Mouse (Mus musculus) intestine, postnatal 0 days (tissue): ENCODE measurements around the gene Cep112. TPM values are rescaled to one million over a fixed set of nuclear protein-coding genes. Genes with fewer than 3 reads are reported as not detected.

Experiments
- ATAC-seq: fragments of 200-750 bp; cut with Nextera tagmentation; 2 replicates; pipeline ENCODE4 v1.8.0; 2017; ENCODE audit warnings: mild to moderate bottlenecking, moderate TSS enrichment, moderate library complexity
- H3K27ac ChIP-seq: fragments of 300-500 bp; sonication (generic); 2 replicates; pipeline ENCODE4 v1.5.1; 2014; ENCODE audit warnings: mild to moderate bottlenecking, low read depth, low read length, moderate library complexity
- H3K27me3 ChIP-seq: fragments of 300-500 bp; sonication (generic); replicated peaks from 2 replicates; pipeline ENCODE4 v1.6.1; 2014; ENCODE audit warnings: low read length, mixed read lengths; ENCODE audit not compliant: control insufficient read depth, insufficient read depth
- H3K36me3 ChIP-seq: fragments of 300-500 bp; sonication (generic); 2 replicates; pipeline ENCODE4 v1.6.1; 2014; ENCODE audit warnings: mild to moderate bottlenecking, moderate library complexity; ENCODE audit not compliant: control insufficient read depth, insufficient read depth
- H3K4me1 ChIP-seq: fragments of 300-500 bp; sonication (generic); replicated peaks from 2 replicates; pipeline ENCODE4 v1.6.1; 2014; ENCODE audit warnings: antibody characterized with exemption, low read length, mixed read lengths; ENCODE audit not compliant: control insufficient read depth, insufficient read depth
- H3K4me2 ChIP-seq: fragments of 300-500 bp; sonication (generic); replicated peaks from 2 replicates; pipeline ENCODE4 v1.6.1; 2014; ENCODE audit warnings: low read depth, mild to moderate bottlenecking, moderate library complexity
- H3K4me3 ChIP-seq: fragments of 300-500 bp; sonication (generic); 2 replicates; pipeline ENCODE4 v1.5.1; 2014; ENCODE audit warnings: low read depth, low read length
- H3K9ac ChIP-seq: fragments of 300-500 bp; sonication (generic); 2 replicates; pipeline ENCODE4 v1.6.1; 2014; ENCODE audit warnings: mild to moderate bottlenecking, low read depth, low read length
- H3K9me3 ChIP-seq: fragments of 300-500 bp; sonication (generic); 2 replicates; pipeline ENCODE4 v1.6.1; 2016; ENCODE audit warnings: mixed run types; ENCODE audit not compliant: control insufficient read depth
- CTCF ChIP-seq: sonication (generic); IDR thresholded peaks from 2 replicates; pipeline ENCODE4 v1.5.1; 2016; ENCODE audit warnings: low read depth, mild to moderate bottlenecking, control low read depth, antibody characterized with exemption, moderate library complexity
- WGBS: fragments of 180-500 bp; shearing (Covaris S2); extraction: QIAGEN DNeasy Blood & Tissue Kit; methylation state at CpG from one replicate; pipeline ENCODE4 v1.1.7; 2014; 5-methylcytosine and 5-hydroxymethylcytosine counted together
- polyA plus RNA-seq: library from polyadenylated mRNA; unstranded; fragments of >200 nt; fragmentation: Nextera tagmentation; extraction: Ambion mirVana; gene quantifications from 2 replicates; pipeline ENCODE4 v1.2.1, GENCODE M21; 2015

Cep112 gene
- polyA plus RNA-seq, result 3.8 and 3.9 TPM in 2 replicates

- H3K4me1 ChIP-seq, result no peaks in the 10 kb centered on the region
- H3K27me3 ChIP-seq, result no peaks in the 10 kb centered on the region
- peak within 1 kb of the TSS; percentile 61 for H3K9ac ChIP-seq
- H3K4me2 ChIP-seq, result peak within 1 kb of the TSS; percentile 81
- H3K27ac ChIP-seq, result no peak within 1 kb of the TSS
- no peaks in the 10 kb centered on the region for H3K36me3 ChIP-seq
- H3K4me3 ChIP-seq, result peak within 1 kb of the TSS; percentile 52
- under 1% methylated on average over 61 of the region's 61 CpGs for WGBS
- ATAC-seq, result peak; percentile 96
- H3K9me3 ChIP-seq, result no peaks in the 10 kb centered on the region
- no peak for TF ChIP-seq CTCF
Observed at GRCm38 (mm10) chr11:108424889-108425591, at the start of gene Cep112. Gene Cep112 (plus strand): TSS chr11:108425192.

- Histone ChIP-seq H3K27ac (no peak overlapping the region), H3K9me3 (no peaks in the 10 kb centered on the region), H3K9ac (no peak overlapping the region), H3K36me3 (no peaks in the 10 kb centered on the region), H3K27me3 (no peaks in the 10 kb centered on the region), H3K4me2 (no peak overlapping the region), H3K4me1 (no peaks in the 10 kb centered on the region), H3K4me3 (no peak overlapping the region)
- ATAC-seq, result no peak
- 96% methylated on average over 7 of the region's 7 CpGs for WGBS
- TF ChIP-seq CTCF, result no peak
Observed at GRCm38 (mm10) chr11:108376815-108377214, 48.2 kb upstream of the Cep112 start.

- TF ChIP-seq CTCF, result peak; percentile 97
- no peak overlapping the region for H3K4me3 ChIP-seq
- H3K9ac ChIP-seq, result no peak overlapping the region
- no peaks in the 10 kb centered on the region for H3K27me3 ChIP-seq
- H3K36me3 ChIP-seq, result no peaks in the 10 kb centered on the region
- no peak overlapping the region for H3K27ac ChIP-seq
- H3K9me3 ChIP-seq, result no peaks in the 10 kb centered on the region
- H3K4me2 ChIP-seq, result peak overlapping the region; percentile 28; the same call in 1 of the 2 replicates
- peak; percentile 80 for ATAC-seq
- WGBS, result 30% methylated on average over 19 of the region's 19 CpGs
- no peaks in the 10 kb centered on the region for H3K4me1 ChIP-seq
Observed at GRCm38 (mm10) chr11:108377680-108378362, 47.2 kb upstream of the Cep112 start.

GRCm38 (mm10) chr11:108378363-108378751, 46.6 kb upstream of the Cep112 start:
- Histone ChIP-seq H3K4me3 (no peak overlapping the region), H3K4me1 (no peaks in the 10 kb centered on the region), H3K9me3 (no peaks in the 10 kb centered on the region), H3K27me3 (no peaks in the 10 kb centered on the region), H3K27ac (no peak overlapping the region), H3K4me2 (no peak overlapping the region), H3K36me3 (no peaks in the 10 kb centered on the region), H3K9ac (no peak overlapping the region)
- WGBS, result 57% methylated on average over 4 of the region's 4 CpGs
- no peak for TF ChIP-seq CTCF
- no peak for ATAC-seq

GRCm38 (mm10) chr11:108382664-108383063, 42.3 kb upstream of the Cep112 start:
- Histone ChIP-seq H3K4me1 (no peaks in the 10 kb centered on the region), H3K4me2 (no peak overlapping the region), H3K27ac (no peak overlapping the region), H3K9ac (no peak overlapping the region), H3K27me3 (no peaks in the 10 kb centered on the region), H3K36me3 (no peaks in the 10 kb centered on the region), H3K9me3 (no peaks in the 10 kb centered on the region), H3K4me3 (no peak overlapping the region)
- WGBS, result 58% methylated on average over 3 of the region's 3 CpGs
- no peak for TF ChIP-seq CTCF
- ATAC-seq, result no peak

- no peaks in the 10 kb centered on the region for H3K36me3 ChIP-seq
- H3K4me3 ChIP-seq, result no peak overlapping the region
- peak overlapping the region; percentile 29 for H3K27ac ChIP-seq
- no peak overlapping the region for H3K9ac ChIP-seq
- ATAC-seq, result peak; percentile 93
- no peaks in the 10 kb centered on the region for H3K9me3 ChIP-seq
- TF ChIP-seq CTCF, result no peak
- H3K4me1 ChIP-seq, result no peaks in the 10 kb centered on the region
- WGBS, result 33% methylated on average over 4 of the region's 4 CpGs
- no peak overlapping the region for H3K4me2 ChIP-seq
- H3K27me3 ChIP-seq, result no peaks in the 10 kb centered on the region
Observed at GRCm38 (mm10) chr11:108384920-108385665, 39.9 kb upstream of the Cep112 start.
